Mouse (Mus musculus): ENCODE data around the gene Gse1. TPM values are rescaled to one million over a fixed set of nuclear protein-coding genes. Genes with fewer than 3 reads are reported as not detected.

Gene Gse1
- polyA plus RNA-seq, 1 experiment from 2014 or later = 15.4 TPM

GRCm38 (mm10) chr8:120471752-120472151, 243.5 kb downstream of the Gse1 start:
- no peak overlapping the region for H3K4me3 ChIP-seq
- H3K4me1 ChIP-seq (replicated peaks) = peaks cover 34% of the 10 kb centered on the region
- peak overlapping the region; percentile 27; the same call in 1 of the 2 replicates for H3K4me2 ChIP-seq
- no peaks in the 10 kb centered on the region for H3K36me3 ChIP-seq
- WGBS = 51% methylated on average over 2 of the region's 2 CpGs
- H3K9ac ChIP-seq = no peak overlapping the region
- H3K27ac ChIP-seq (replicated peaks) = peak overlapping the region; percentile 75
- peak; percentile 19; the same call in 1 of the 2 replicates for ATAC-seq (ENCODE audit: low FRiP score, low read depth)
- H3K27me3 ChIP-seq = no peaks in the 10 kb centered on the region
- H3K9me3 ChIP-seq = no peaks in the 10 kb centered on the region

GRCm38 (mm10) chr8:120472230-120472629, 244.0 kb downstream of the Gse1 start:
- no peak for ATAC-seq (ENCODE audit: low FRiP score, low read depth)
- no peak overlapping the region for H3K4me3 ChIP-seq
- no peaks in the 10 kb centered on the region for H3K36me3 ChIP-seq
- WGBS = 23% methylated on average over 16 of the region's 16 CpGs
- H3K4me1 ChIP-seq (replicated peaks) = peaks cover 39% of the 10 kb centered on the region
- H3K9me3 ChIP-seq = no peaks in the 10 kb centered on the region
- no peaks in the 10 kb centered on the region for H3K27me3 ChIP-seq
- peak overlapping the region; percentile 27; the same call in 1 of the 2 replicates for H3K4me2 ChIP-seq
- no peak overlapping the region for H3K9ac ChIP-seq
- peak overlapping the region; percentile 75 for H3K27ac ChIP-seq (replicated peaks)

GRCm38 (mm10) chr8:120473729-120474364, 245.6 kb downstream of the Gse1 start:
- WGBS = 77% methylated on average over 13 of the region's 13 CpGs

GRCm38 (mm10) chr8:120474496-120475235, 246.4 kb downstream of the Gse1 start:
- Histone ChIP-seq H3K4me1 (replicated peaks) (peaks cover 43% of the 10 kb centered on the region), H3K4me2 (no peak overlapping the region), H3K9ac (no peak overlapping the region), H3K27me3 (no peaks in the 10 kb centered on the region), H3K9me3 (no peaks in the 10 kb centered on the region), H3K27ac (replicated peaks) (no peak overlapping the region), H3K36me3 (no peaks in the 10 kb centered on the region), H3K4me3 (no peak overlapping the region)
- WGBS = 85% methylated on average over 11 of the region's 11 CpGs
- no peak for ATAC-seq (ENCODE audit: low FRiP score, low read depth)

More at GRCm38 (mm10) chr8:120473729-120474364, 245.6 kb downstream of the Gse1 start:
- H3K27me3 ChIP-seq = no peaks in the 10 kb centered on the region
- H3K4me1 ChIP-seq (replicated peaks) = peaks cover 43% of the 10 kb centered on the region
- H3K36me3 ChIP-seq = no peaks in the 10 kb centered on the region
- 0 out of 2 replicates have a peak, but pooled peaks have one; percentile 15 for ATAC-seq (ENCODE audit: low FRiP score, low read depth)
- H3K9ac ChIP-seq = no peak overlapping the region
- H3K4me2 ChIP-seq = no peak overlapping the region
- H3K9me3 ChIP-seq = no peaks in the 10 kb centered on the region
- no peak overlapping the region for H3K27ac ChIP-seq (replicated peaks)
- H3K4me3 ChIP-seq = no peak overlapping the region

GRCm38 (mm10) chr8:120475462-120476201, 247.4 kb downstream of the Gse1 start:
- no peak for ATAC-seq (ENCODE audit: low FRiP score, low read depth)
- H3K4me3 ChIP-seq = no peak overlapping the region
- H3K27me3 ChIP-seq = no peaks in the 10 kb centered on the region
- H3K4me1 ChIP-seq (replicated peaks) = peaks cover 41% of the 10 kb centered on the region
- no peaks in the 10 kb centered on the region for H3K9me3 ChIP-seq
- H3K36me3 ChIP-seq = no peaks in the 10 kb centered on the region
- no peak overlapping the region for H3K4me2 ChIP-seq
- no peak overlapping the region for H3K27ac ChIP-seq (replicated peaks)
- no peak overlapping the region for H3K9ac ChIP-seq
- 77% methylated on average over 10 of the region's 10 CpGs for WGBS

GRCm38 (mm10) chr8:120476711-120477575, 248.7 kb downstream of the Gse1 start:
- Histone ChIP-seq H3K4me3 (no peak overlapping the region), H3K27me3 (no peaks in the 10 kb centered on the region), H3K9me3 (no peaks in the 10 kb centered on the region), H3K4me2 (no peak overlapping the region), H3K36me3 (no peaks in the 10 kb centered on the region), H3K27ac (replicated peaks) (peak overlapping the region; percentile 36; the same call in 1 of the 2 replicates), H3K9ac (0 out of 2 replicates have a peak overlapping the region, but pooled peaks have one; percentile 5), H3K4me1 (replicated peaks) (peaks cover 28% of the 10 kb centered on the region)
- no peak for ATAC-seq (ENCODE audit: low FRiP score, low read depth)
- WGBS = 35% methylated on average over 25 of the region's 25 CpGs

GRCm38 (mm10) chr8:120478754-120479153, 250.5 kb downstream of the Gse1 start:
- H3K36me3 ChIP-seq = no peaks in the 10 kb centered on the region
- no peaks in the 10 kb centered on the region for H3K27me3 ChIP-seq
- no peak overlapping the region for H3K4me2 ChIP-seq
- no peak overlapping the region for H3K27ac ChIP-seq (replicated peaks)
- no peak overlapping the region for H3K9ac ChIP-seq
- ATAC-seq (ENCODE audit: low FRiP score, low read depth) = no peak
- no peak overlapping the region for H3K4me3 ChIP-seq
- peaks cover 26% of the 10 kb centered on the region for H3K4me1 ChIP-seq (replicated peaks)
- 91% methylated on average over 11 of the region's 11 CpGs for WGBS
- no peaks in the 10 kb centered on the region for H3K9me3 ChIP-seq

GRCm38 (mm10) chr8:120479691-120480090, 251.4 kb downstream of the Gse1 start:
- Histone ChIP-seq H3K9ac (no peak overlapping the region), H3K9me3 (no peaks in the 10 kb centered on the region), H3K27me3 (no peaks in the 10 kb centered on the region), H3K4me1 (replicated peaks) (peaks cover 32% of the 10 kb centered on the region), H3K36me3 (no peaks in the 10 kb centered on the region), H3K27ac (replicated peaks) (no peak overlapping the region), H3K4me3 (no peak overlapping the region), H3K4me2 (no peak overlapping the region)
- 91% methylated on average over 4 of the region's 4 CpGs for WGBS
- no peak for ATAC-seq (ENCODE audit: low FRiP score, low read depth)

- Histone ChIP-seq H3K9ac (no peak overlapping the region), H3K4me2 (no peak overlapping the region), H3K4me1 (replicated peaks) (peaks cover 44% of the 10 kb centered on the region), H3K36me3 (no peaks in the 10 kb centered on the region), H3K4me3 (no peak overlapping the region), H3K9me3 (no peaks in the 10 kb centered on the region), H3K27ac (replicated peaks) (no peak overlapping the region), H3K27me3 (no peaks in the 10 kb centered on the region)
- 79% methylated on average over 8 of the region's 9 CpGs for WGBS
- ATAC-seq (ENCODE audit: low FRiP score, low read depth) = no peak
These were observed 253.9 kb downstream of the Gse1 start for GRCm38 (mm10) chr8:120482015-120482689.

GRCm38 (mm10) chr8:120484460-120484859, 256.2 kb downstream of the Gse1 start:
- Histone ChIP-seq H3K36me3 (no peaks in the 10 kb centered on the region), H3K4me2 (no peak overlapping the region), H3K4me1 (replicated peaks) (peaks cover 42% of the 10 kb centered on the region), H3K27me3 (no peaks in the 10 kb centered on the region), H3K9me3 (no peaks in the 10 kb centered on the region), H3K27ac (replicated peaks) (peak overlapping the region; percentile 65), H3K9ac (0 out of 2 replicates have a peak overlapping the region, but pooled peaks have one; percentile 10), H3K4me3 (no peak overlapping the region)
- WGBS = 14% methylated on average over 6 of the region's 6 CpGs
- ATAC-seq (ENCODE audit: low FRiP score, low read depth) = 0 out of 2 replicates have a peak, but pooled peaks have one; percentile 16

GRCm38 (mm10) chr8:120485116-120485515, 256.9 kb downstream of the Gse1 start:
- Histone ChIP-seq H3K4me3 (no peak overlapping the region), H3K9me3 (no peaks in the 10 kb centered on the region), H3K36me3 (no peaks in the 10 kb centered on the region), H3K27ac (replicated peaks) (peak overlapping the region; percentile 65), H3K27me3 (no peaks in the 10 kb centered on the region), H3K4me1 (replicated peaks) (peaks cover 48% of the 10 kb centered on the region), H3K4me2 (no peak overlapping the region), H3K9ac (0 out of 2 replicates have a peak overlapping the region, but pooled peaks have one; percentile 10)
- ATAC-seq (ENCODE audit: low FRiP score, low read depth) = peak; percentile 27; the same call in 1 of the 2 replicates
- 27% methylated on average over 6 of the region's 6 CpGs for WGBS
